Mouse (Mus musculus) hindbrain, postnatal 0 days (tissue): ENCODE results near the gene Taz. TPM values are rescaled to one million over a fixed set of nuclear protein-coding genes. Genes with fewer than 3 reads are reported as not detected.

Experiments
- ATAC-seq: fragments of 200-750 bp; cut with Nextera tagmentation; 2 replicates; pipeline ENCODE4 v1.8.0; 2017; ENCODE audit warnings: mild to moderate bottlenecking, moderate TSS enrichment, moderate library complexity
- DNase-seq: peaks from one replicate; pipeline ENCODE4 v3.0.0-alpha.2; 2015; ENCODE audit warnings: low spot score
- H3K27ac ChIP-seq: fragments of 300-500 bp; sonication (generic); 2 replicates; pipeline ENCODE4 v1.5.1; 2014; ENCODE audit warnings: mild to moderate bottlenecking
- H3K27me3 ChIP-seq: fragments of 300-500 bp; sonication (generic); 2 replicates; pipeline ENCODE4 v1.6.1; 2014; ENCODE audit warnings: low read length, mixed read lengths; ENCODE audit not compliant: insufficient read depth
- H3K36me3 ChIP-seq: fragments of 300-500 bp; sonication (generic); 2 replicates; pipeline ENCODE4 v1.6.1; 2014; ENCODE audit warnings: low read length, mixed read lengths; ENCODE audit not compliant: insufficient read depth
- H3K4me1 ChIP-seq: fragments of 300-500 bp; sonication (generic); 2 replicates; pipeline ENCODE4 v1.6.1; 2014; ENCODE audit warnings: antibody characterized with exemption, low read length, mixed read lengths; ENCODE audit not compliant: insufficient read depth
- H3K4me2 ChIP-seq: fragments of 300-500 bp; sonication (generic); 2 replicates; pipeline ENCODE4 v1.6.1; 2014; ENCODE audit warnings: low read depth, mild to moderate bottlenecking, low read length, moderate library complexity, mixed read lengths
- H3K4me3 ChIP-seq: fragments of 300-500 bp; sonication (generic); 2 replicates; pipeline ENCODE4 v1.5.1; 2014; ENCODE audit warnings: low read length
- H3K9ac ChIP-seq: fragments of 300-500 bp; sonication (generic); replicated peaks from 2 replicates; pipeline ENCODE4 v1.6.1; 2014; ENCODE audit warnings: mild to moderate bottlenecking, low read length, moderate library complexity, mixed read lengths
- H3K9me3 ChIP-seq: fragments of 300-500 bp; sonication (generic); 2 replicates; pipeline ENCODE4 v1.6.1; 2016; ENCODE audit warnings: low read length, mixed read lengths
- CTCF ChIP-seq: IDR thresholded peaks from 2 replicates; pipeline ENCODE4 v1.5.1; 2016; ENCODE audit warnings: antibody characterized with exemption, control low read depth, low read depth
- WGBS: fragments of 180-500 bp; shearing (Covaris S2); extraction: QIAGEN DNeasy Blood & Tissue Kit; methylation state at CpG from one replicate; pipeline ENCODE4 v1.1.7; 2014; 5-methylcytosine and 5-hydroxymethylcytosine counted together
- polyA plus RNA-seq: library from polyadenylated mRNA; unstranded; fragments of >200 nt; fragmentation: Nextera tagmentation; extraction: Ambion mirVana; gene quantifications from 2 replicates; pipeline ENCODE4 v1.2.1, GENCODE M21; 2015
- total RNA-seq: library from RNA; depleted of rRNA; stranded (reverse); fragments of >200 nt; gene quantifications from 2 replicates; pipeline ENCODE4 v1.2.3, GENCODE M21; 2014

The Taz gene
- total and polyA plus RNA-seq, 2 experiments from 2014 or later = 66.0 to 81.2 TPM

- WGBS = 42% methylated on average over 21 of the region's 21 CpGs
Measured at GRCm38 (mm10) chrX:74245687-74246086, 36.0 kb upstream of the Taz start.

DNA sequence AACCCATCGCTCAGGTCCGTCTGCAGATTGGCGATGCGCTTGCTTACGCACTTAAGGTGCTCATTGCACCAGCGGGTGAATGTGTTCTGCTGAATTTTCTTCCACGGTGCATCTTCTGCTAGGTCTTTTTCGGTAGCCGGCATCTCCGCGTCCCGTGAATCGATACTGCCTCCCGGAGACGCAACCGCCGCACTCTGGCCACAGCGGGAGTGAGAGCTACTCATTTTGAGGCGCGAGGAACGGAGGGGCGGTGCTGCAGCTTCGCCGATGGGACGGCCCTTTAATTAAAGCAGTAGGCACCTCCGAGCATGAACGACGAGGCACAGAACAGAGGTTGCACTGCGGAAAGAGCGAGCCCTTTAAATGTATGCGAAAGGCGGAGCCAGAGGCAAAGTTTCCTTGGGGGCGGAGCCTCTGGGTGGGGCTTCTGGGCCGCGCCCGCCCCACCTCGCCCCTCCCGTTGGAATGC, 35.5 kb upstream of the Taz start:
- WGBS = 19% methylated on average over 38 of the region's 38 CpGs

More at GRCm38 (mm10) chrX:74245687-74246086, 36.0 kb upstream of the Taz start:
- peak overlapping the region; percentile 91 for H3K27ac ChIP-seq
- peaks cover 6% of the 10 kb centered on the region; the same call in 1 of the 2 replicates for H3K36me3 ChIP-seq
- H3K4me3 ChIP-seq = peak overlapping the region; percentile 48
- H3K9ac ChIP-seq = peak overlapping the region; percentile 68
- DNase-seq (peak; percentile 84), ATAC-seq (peak; percentile 60)
- H3K4me1 ChIP-seq = no peaks in the 10 kb centered on the region
- TF ChIP-seq CTCF = no peak
- no peaks in the 10 kb centered on the region for H3K27me3 ChIP-seq
- H3K9me3 ChIP-seq = no peaks in the 10 kb centered on the region
- H3K4me2 ChIP-seq = peak overlapping the region; percentile 68

GRCm38 (mm10) chrX:74246693-74247092, 35.0 kb upstream of the Taz start:
- H3K27ac ChIP-seq = peak overlapping the region; percentile 91; the same call in 1 of the 2 replicates
- DNase-seq = no peak
- no peaks in the 10 kb centered on the region for H3K4me1 ChIP-seq
- H3K27me3 ChIP-seq = no peaks in the 10 kb centered on the region
- 27% methylated on average over 15 of the region's 15 CpGs for WGBS
- ATAC-seq = no peak; the same call in 1 of the 2 replicates
- no peak for TF ChIP-seq CTCF
- peak overlapping the region; percentile 44 for H3K9ac ChIP-seq
- no peaks in the 10 kb centered on the region for H3K36me3 ChIP-seq
- peak overlapping the region; percentile 48 for H3K4me3 ChIP-seq
- H3K9me3 ChIP-seq = no peaks in the 10 kb centered on the region
- H3K4me2 ChIP-seq = peak overlapping the region; percentile 68

More for the DNA sequence above, 35.5 kb upstream of the Taz start:
- Histone ChIP-seq H3K4me1 (no peaks in the 10 kb centered on the region), H3K36me3 (peaks cover under 1% of the 10 kb centered on the region; the same call in 1 of the 2 replicates), H3K9me3 (no peaks in the 10 kb centered on the region), H3K27ac (peak overlapping the region; percentile 91), H3K4me2 (peak overlapping the region; percentile 68), H3K4me3 (peak overlapping the region; percentile 48), H3K27me3 (no peaks in the 10 kb centered on the region), H3K9ac (peak overlapping the region; percentile 68)
- DNase-seq = peak; percentile 94
- no peak for TF ChIP-seq CTCF
- ATAC-seq = peak; percentile 89

DNA sequence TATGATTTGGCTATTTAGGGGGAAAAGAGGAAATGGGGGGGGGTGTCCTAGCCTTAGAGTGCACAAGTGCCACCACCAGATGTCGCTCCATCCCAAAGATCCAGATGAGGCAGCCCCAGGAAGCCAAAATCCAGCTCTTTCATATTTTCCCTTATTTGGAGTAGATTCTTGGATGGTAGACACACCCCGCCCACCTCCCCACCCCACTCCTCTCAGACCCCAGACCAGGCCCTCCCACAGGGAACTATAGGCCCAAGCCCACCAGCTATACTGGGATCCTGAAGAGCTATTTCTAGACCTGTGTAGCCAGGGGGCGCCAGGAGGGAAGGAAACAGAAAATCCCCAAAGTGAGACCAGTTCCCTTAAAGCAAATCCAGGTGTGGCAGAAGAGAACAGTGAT, 33.1 kb upstream of the Taz start:
- Histone ChIP-seq H3K9me3 (no peaks in the 10 kb centered on the region), H3K27ac (peak overlapping the region; percentile 48; the same call in 1 of the 2 replicates), H3K36me3 (no peaks in the 10 kb centered on the region), H3K4me1 (no peaks in the 10 kb centered on the region), H3K4me3 (no peak overlapping the region), H3K9ac (no peak overlapping the region), H3K4me2 (peak overlapping the region; percentile 58; the same call in 1 of the 2 replicates), H3K27me3 (no peaks in the 10 kb centered on the region)
- TF ChIP-seq CTCF = peak; percentile 72
- 0 out of 2 replicates have a peak, but pooled peaks have one; percentile 17 for ATAC-seq
- DNase-seq = peak; percentile 75
- WGBS = 15% methylated on average over 3 of the region's 3 CpGs

DNA sequence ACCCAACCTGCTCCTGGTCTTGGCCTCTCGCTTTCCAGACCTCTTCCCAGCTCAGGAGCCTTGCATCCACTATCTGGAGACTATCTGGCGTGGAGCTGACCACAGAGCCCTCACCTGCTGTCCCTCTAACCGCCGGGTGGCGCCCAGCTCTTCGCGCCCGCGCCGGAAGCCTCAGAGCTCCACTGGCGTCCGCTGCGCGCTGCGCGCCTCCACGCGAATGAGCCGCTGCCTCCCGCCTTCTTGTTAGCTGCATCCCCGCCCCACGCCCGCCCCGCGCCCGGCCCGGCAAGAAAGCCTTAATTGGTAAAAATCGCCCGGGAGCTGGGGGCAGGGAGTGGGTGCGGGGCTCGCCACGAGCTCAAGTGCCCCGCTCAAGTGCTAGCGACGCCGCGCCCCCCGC, 32.1 kb upstream of the Taz start, which contains the start of gene Flna:
Gene Flna, minus strand, starts transcription at position 206 of the 400 bp plus-strand sequence.
- WGBS = 34% methylated on average over 38 of the region's 38 CpGs
- Histone ChIP-seq H3K4me2 (peak within 1 kb of the TSS; percentile 58), H3K9ac (peak within 1 kb of the TSS; percentile 41), H3K4me1 (no peaks in the 10 kb centered on the region), H3K27ac (peak within 1 kb of the TSS; percentile 48; the same call in 1 of the 2 replicates), H3K4me3 (peak within 1 kb of the TSS; percentile 38), H3K36me3 (no peaks in the 10 kb centered on the region), H3K9me3 (no peaks in the 10 kb centered on the region), H3K27me3 (no peaks in the 10 kb centered on the region)
- DNase-seq (peak; percentile 65), ATAC-seq (no peak)
- TF ChIP-seq CTCF = peak; percentile 45

- peak within 1 kb of the TSS; percentile 70 for H3K9ac ChIP-seq
- H3K4me2 ChIP-seq = peak within 1 kb of the TSS; percentile 64
- H3K9me3 ChIP-seq = no peaks in the 10 kb centered on the region
- H3K27me3 ChIP-seq = no peaks in the 10 kb centered on the region
- DNase-seq (peak; percentile 93), ATAC-seq (peak; percentile 98)
- peak within 1 kb of the TSS; percentile 91 for H3K27ac ChIP-seq
- 29% methylated on average over 39 of the region's 39 CpGs for WGBS
- peak within 1 kb of the TSS; percentile 47 for H3K4me3 ChIP-seq
- TF ChIP-seq CTCF = no peak
- no peaks in the 10 kb centered on the region for H3K4me1 ChIP-seq
- H3K36me3 ChIP-seq = 0 out of 2 replicates have a peak, but pooled peaks cover 7% of the 10 kb centered on the region
Measured at GRCm38 (mm10) chrX:74254153-74254887, 27.4 kb upstream of the Taz start, which contains the start of gene Emd. Emd (plus strand) TSS chrX:74254687.
